ENCODE assay signal across 9 mouse cellular contexts in genomic region chr1:51509083-51509482, GRCm38 (mm10). TPM values are rescaled to one million over a fixed set of nuclear protein-coding genes. Genes with fewer than 3 reads are reported as not detected.
A peak's percentile ranks its signal among the peaks of the same experiment; 100 is the strongest.
DNase-seq lines count a peak whose midpoint lies in the region; ATAC-seq and TF ChIP-seq lines count a peak whose summit lies in the region.
"Had no signal": no experiment of that assay in that cellular context is flagged by ENCODE, and none has a peak within 500 bp of the region (broad histone marks: within the 10 kb centered on the region; RNA-seq: fewer than 3 reads in every experiment).

No protein-coding gene starts in this region.

- no peak for TF ChIP-seq POLR2A in MEL (IDR thresholded peaks at IDR 0.05; ENCODE audit: control insufficient read depth in 1 of 2, insufficient read depth in 1 of 2, low read depth in 1 of 2, low read length in 2 of 2, poor library complexity in 1 of 2)

- no peak for TF ChIP-seq CTCF in MEL (IDR thresholded peaks at IDR 0.05 in 2 of 3, conservative IDR thresholded peaks at IDR 0.05 in 1 of 3; ENCODE audit: control insufficient read depth in 1 of 3, insufficient read depth in 1 of 3, low read depth in 2 of 3, low read length in 3 of 3, poor library complexity in 1 of 3, severe bottlenecking in 1 of 3)
- no peak for TF ChIP-seq CTCF in forebrain, postnatal 0 days (IDR thresholded peaks at IDR 0.05; ENCODE audit: low read depth)
- no peak for TF ChIP-seq CTCF in midbrain, postnatal 0 days (IDR thresholded peaks at IDR 0.05)

- DNase-seq in frontal cortex, postnatal 25 days (ENCODE audit: low spot score in 2 of 2), result no peak
- DNase-seq in MEL (ENCODE audit: low read depth, low spot score), result peak; percentile 94
- DNase-seq in forebrain, postnatal 0 days, result no peak
- peak; percentile 25 to 51 for DNase-seq in kidney, postnatal 4 days
- DNase-seq in midbrain, postnatal 0 days (ENCODE audit: low spot score), result no peak
- DNase-seq in ovary, postnatal 36 days (ENCODE audit: low spot score), result no peak
- no peak for DNase-seq in right cerebral cortex, postnatal 36 days (ENCODE audit: low spot score in 2 of 2)

- H3K79me2 ChIP-seq in MEL (ENCODE audit: control insufficient read depth, insufficient read depth, low read length, poor library complexity), result no peaks in the 10 kb centered on the region

- WGBS in forebrain, postnatal 0 days, result 13% methylated on average over 7 of the region's 7 CpGs
- WGBS in midbrain, postnatal 0 days, result 22% methylated on average over 7 of the region's 7 CpGs

- H3K4me3 ChIP-seq in MEL (ENCODE audit: control insufficient read depth in 1 of 2, insufficient read depth in 1 of 2, low read depth in 2 of 2, low read length in 2 of 2), result no peak overlapping the region
- H3K4me3 ChIP-seq in forebrain, postnatal 0 days (ENCODE audit: low read depth, low read length), result no peak overlapping the region
- no peak overlapping the region for H3K4me3 ChIP-seq in midbrain, postnatal 0 days (ENCODE audit: low read depth, low read length)
- H3K4me3 ChIP-seq: neural tube, embryonic 12.5 days had no signal

- no peak overlapping the region for H3K27ac ChIP-seq in MEL (ENCODE audit: control insufficient read depth, low read depth, low read length)
- no peak overlapping the region for H3K27ac ChIP-seq in forebrain, postnatal 0 days (ENCODE audit: low read depth, low read length)
- H3K27ac ChIP-seq in midbrain, postnatal 0 days (ENCODE audit: low read depth, low read length), result no peak overlapping the region
- H3K27ac ChIP-seq: neural tube, embryonic 12.5 days had no signal

- no peak overlapping the region for H3K9ac ChIP-seq in MEL (ENCODE audit: control insufficient read depth, low read depth, low read length, poor library complexity, severe bottlenecking)
- H3K9ac ChIP-seq in forebrain, postnatal 0 days, result no peak overlapping the region
- no peak overlapping the region for H3K9ac ChIP-seq in midbrain, postnatal 0 days (replicated peaks; ENCODE audit: low read length, poor library complexity, severe bottlenecking)
- H3K9ac ChIP-seq: neural tube, embryonic 12.5 days had no signal

- ATAC-seq in frontal cortex, adult (ENCODE audit: low TSS enrichment), result peak; percentile 94
- peak; percentile 38 for ATAC-seq in forebrain, postnatal 0 days
- peak; percentile 34; the same call in 1 of the 2 replicates for ATAC-seq in midbrain, postnatal 0 days (ENCODE audit: low FRiP score)

- H3K4me1 ChIP-seq in MEL (ENCODE audit: control insufficient read depth in 1 of 2, insufficient read depth in 2 of 2, low read length in 2 of 2), result peaks cover 5 to 10% of the 10 kb centered on the region in 2 experiments
- no peaks in the 10 kb centered on the region for H3K4me1 ChIP-seq in forebrain, postnatal 0 days (ENCODE audit: insufficient read depth)
- H3K4me1 ChIP-seq in midbrain, postnatal 0 days (ENCODE audit: insufficient read depth, low read length), result no peaks in the 10 kb centered on the region
- H3K4me1 ChIP-seq: neural tube, embryonic 12.5 days had no signal

- TF ChIP-seq EP300 in MEL (IDR thresholded peaks at IDR 0.05; ENCODE audit: low read depth in 1 of 2, low read length in 2 of 2), result peak; percentile 49 to 83

- H3K36me3 ChIP-seq in MEL (ENCODE audit: control insufficient read depth in 1 of 2, insufficient read depth in 2 of 2, low read length in 2 of 2), result peaks cover 0 to 9% of the 10 kb centered on the region in 2 experiments; a peak in 2 of 4 replicates
- H3K36me3 ChIP-seq in forebrain, postnatal 0 days (ENCODE audit: insufficient read depth), result no peaks in the 10 kb centered on the region
- H3K36me3 ChIP-seq in midbrain, postnatal 0 days (ENCODE audit: insufficient read depth, low read length), result no peaks in the 10 kb centered on the region
- H3K36me3 ChIP-seq: neural tube, embryonic 12.5 days had no signal

- H3K27me3 ChIP-seq in MEL (ENCODE audit: control insufficient read depth in 1 of 2, insufficient read depth in 2 of 2, low read length in 2 of 2), result no peaks in the 10 kb centered on the region
- H3K27me3 ChIP-seq in forebrain, postnatal 0 days (ENCODE audit: insufficient read depth, low read length), result no peaks in the 10 kb centered on the region
- H3K27me3 ChIP-seq in midbrain, postnatal 0 days (ENCODE audit: insufficient read depth, low read length), result no peaks in the 10 kb centered on the region
- H3K27me3 ChIP-seq: neural tube, embryonic 12.5 days had no signal

- H3K9me3 ChIP-seq in MEL (replicated peaks; ENCODE audit: insufficient read depth, low read length), result no peaks in the 10 kb centered on the region
- H3K9me3 ChIP-seq in forebrain, postnatal 0 days (ENCODE audit: low read length), result no peaks in the 10 kb centered on the region
- no peaks in the 10 kb centered on the region for H3K9me3 ChIP-seq in midbrain, postnatal 0 days (ENCODE audit: low read length)
- H3K9me3 ChIP-seq: neural tube, embryonic 12.5 days had no signal

- H3K4me2 ChIP-seq in forebrain, postnatal 0 days (ENCODE audit: low read depth), result no peak overlapping the region
- H3K4me2 ChIP-seq in midbrain, postnatal 0 days (ENCODE audit: low read depth, low read length, poor library complexity, severe bottlenecking), result no peak overlapping the region
- H3K4me2 ChIP-seq: neural tube, embryonic 12.5 days had no signal

- no peak for TF ChIP-seq RAD21 in MEL (IDR thresholded peaks at IDR 0.05; ENCODE audit: low read depth, low read length)

TF ChIP-seq in MEL, 35 proteins besides CTCF, POLR2A, EP300 and RAD21:
- TF ChIP-seq TCF12 (IDR thresholded peaks at IDR 0.05; ENCODE audit: low read depth, low read length), result no peak
- no peak for TF ChIP-seq SMC3 (IDR thresholded peaks at IDR 0.05; ENCODE audit: low read depth, low read length)
- TF ChIP-seq ZMIZ1 (IDR thresholded peaks at IDR 0.05; ENCODE audit: low read depth, low read length), result no peak
- no peak for TF ChIP-seq ZKSCAN1 (IDR thresholded peaks at IDR 0.05; ENCODE audit: low read depth, low read length)
- peak; percentile 41; the same call in 1 of the 2 replicates for TF ChIP-seq USF1 (IDR thresholded peaks at IDR 0.05; ENCODE audit: low read depth, low read length)
- no peak for TF ChIP-seq MAZ (IDR thresholded peaks at IDR 0.05; ENCODE audit: low read depth, low read length)
- no peak for TF ChIP-seq MXI1 (IDR thresholded peaks at IDR 0.05; ENCODE audit: low read depth, low read length)
- TF ChIP-seq JUND (IDR thresholded peaks at IDR 0.05; ENCODE audit: low read depth, low read length), result peak; percentile 94
- TF ChIP-seq BHLHE40 (IDR thresholded peaks at IDR 0.05; ENCODE audit: borderline replicate concordance, low read depth, low read length), result no peak
- no peak for TF ChIP-seq CHD2 (IDR thresholded peaks at IDR 0.05; ENCODE audit: low read length)
- no peak for TF ChIP-seq ELF1 (IDR thresholded peaks at IDR 0.05; ENCODE audit: low read depth, low read length)
- TF ChIP-seq ETS1 (IDR thresholded peaks at IDR 0.05; ENCODE audit: low read depth, low read length), result peak; percentile 71
- TF ChIP-seq TBP (IDR thresholded peaks at IDR 0.05; ENCODE audit: low read depth, low read length), result peak; percentile 40; the same call in 1 of the 2 replicates
- TF ChIP-seq HCFC1 (IDR thresholded peaks at IDR 0.05; ENCODE audit: low read depth, low read length), result no peak
- no peak for TF ChIP-seq E2F4 (IDR thresholded peaks at IDR 0.05; ENCODE audit: borderline replicate concordance, low read depth, low read length)
- TF ChIP-seq POLR2AphosphoS5 (IDR thresholded peaks at IDR 0.05; ENCODE audit: borderline replicate concordance, low read depth, low read length), result no peak
- no peak for TF ChIP-seq NRF1 (IDR thresholded peaks at IDR 0.05; ENCODE audit: insufficient read depth, low read depth, low read length, poor library complexity, severe bottlenecking)
- TF ChIP-seq GABPA (IDR thresholded peaks at IDR 0.05; ENCODE audit: low read depth, low read length), result no peak
- TF ChIP-seq USF2 (IDR thresholded peaks at IDR 0.05; ENCODE audit: borderline replicate concordance in 1 of 2, insufficient read depth in 1 of 2, low read depth in 1 of 2, low read length in 2 of 2), result no peak
- TF ChIP-seq CHD1 (IDR thresholded peaks at IDR 0.05; ENCODE audit: low read depth, low read length), result no peak
- no peak for TF ChIP-seq SIN3A (IDR thresholded peaks at IDR 0.05; ENCODE audit: low read length)
- TF ChIP-seq MEF2A (IDR thresholded peaks at IDR 0.05; ENCODE audit: extremely low read depth, insufficient replicate concordance, low read depth, low read length, poor library complexity, severe bottlenecking), result no peak
- peak; percentile 67 for TF ChIP-seq RCOR1 (IDR thresholded peaks at IDR 0.05; ENCODE audit: low read depth, low read length)
- TF ChIP-seq UBTF (IDR thresholded peaks at IDR 0.05; ENCODE audit: borderline replicate concordance, insufficient read depth, low read depth, low read length), result no peak
- TF ChIP-seq TAL1 (IDR thresholded peaks at IDR 0.05; ENCODE audit: low read length), result no peak
- TF ChIP-seq ZNF384 (IDR thresholded peaks at IDR 0.05; ENCODE audit: low read depth, low read length), result no peak
- no peak for TF ChIP-seq POLR2AphosphoS2 (IDR thresholded peaks at IDR 0.05; ENCODE audit: low read length)
- TF ChIP-seq ZC3H11A (IDR thresholded peaks at IDR 0.05; ENCODE audit: low read depth, low read length), result no peak
- no peak for TF ChIP-seq NELFE (IDR thresholded peaks at IDR 0.05; ENCODE audit: low read depth, low read length)
- no peak for TF ChIP-seq MAFK (IDR thresholded peaks at IDR 0.05; ENCODE audit: borderline replicate concordance, low read depth, low read length)
- no peak for TF ChIP-seq MYB (IDR thresholded peaks at IDR 0.05; ENCODE audit: low read depth, low read length)
- TF ChIP-seq KAT2A (conservative IDR thresholded peaks at IDR 0.05; ENCODE audit: low read depth, low read length), result no peak
- TF ChIP-seq MYC (IDR thresholded peaks at IDR 0.05; ENCODE audit: low read depth, low read length), result peak; percentile 51; the same call in 1 of the 2 replicates
- TF ChIP-seq MAX (IDR thresholded peaks at IDR 0.05; ENCODE audit: low read length), result peak; percentile 51; the same call in 1 of the 2 replicates
- peak; percentile 67; the same call in 1 of the 2 replicates for TF ChIP-seq GATA1 (IDR thresholded peaks at IDR 0.05; ENCODE audit: low read depth, low read length)

RNA-seq across cellular contexts. Expression of gene Nabp1, which starts 30.9 kb away (rescaled TPM):
- 10.0 and 11.7 TPM in 2 replicates for total RNA-seq in MEL (2012; rRNA removed)
- polyA plus RNA-seq in MEL (2012; ENCODE audit: insufficient read depth in 1 of 2, insufficient read length in 2 of 2, low read depth in 1 of 2, low replicate concordance in 2 of 2, missing spikeins in 1 of 2), result 1 to 10 TPM in 1 of 2 experiments, not detected in 1; 5.4 TPM
- total RNA-seq in forebrain, postnatal 0 days (2014; rRNA removed), result 7.5 and 8.2 TPM in 2 replicates
- 3.4 and 6.3 TPM in 2 replicates for polyA plus RNA-seq in forebrain, postnatal 0 days (2015; fragmentation: Nextera tagmentation; extraction: Ambion mirVana)
- 3.5 and 6.1 TPM in 2 replicates for total RNA-seq in midbrain, postnatal 0 days (2014; rRNA removed)
- 4.1 and 4.3 TPM in 2 replicates for polyA plus RNA-seq in midbrain, postnatal 0 days (2015; fragmentation: Nextera tagmentation; extraction: Ambion mirVana)

Comparison
In these comparisons a context has a peak if more than half of its experiments do, and no peak if none do; other contexts are left out.
1. ATAC-seq: peak in every context shown above with its lines; median percentile 94 in frontal cortex, adult; 38 in forebrain, postnatal 0 days; 34 in midbrain, postnatal 0 days.
2. DNase-seq: peak in MEL (single experiment) and kidney, postnatal 4 days (2 of 2); none in frontal cortex, postnatal 25 days (0 of 2), forebrain, postnatal 0 days (single experiment), midbrain, postnatal 0 days (single experiment), ovary, postnatal 36 days (single experiment) and right cerebral cortex, postnatal 36 days (0 of 2).